ENCODE assay signal across 27 mouse cellular contexts in genomic region chr4:118219487-118219886, GRCm38 (mm10).
"Had no signal": no experiment of that assay in that cellular context is flagged by ENCODE, and none has a peak within 500 bp of the region (broad histone marks: within the 10 kb centered on the region; RNA-seq: fewer than 3 reads in every experiment).

No protein-coding gene starts in this region.

- DNase-seq: gastrocnemius, adult 2 months; gastrocnemius, postnatal 10 days; gastrocnemius, postnatal 36 days; heart, adult 18-20 months; heart, postnatal 10 days; heart, postnatal 4 days; kidney, adult 18-20 months; kidney, adult 8-10 months; kidney, postnatal 10 days; kidney, postnatal 25 days; kidney, postnatal 4 days; liver; liver, embryonic 13.5 days had no signal

- H3K9me3 ChIP-seq: heart, embryonic 10.5 days; heart, embryonic 12.5 days; hindbrain, embryonic 10.5 days; hindbrain, embryonic 12.5 days; limb, embryonic 10.5 days; limb, embryonic 12.5 days; liver, embryonic 13.5 days; liver, embryonic 15.5 days had no signal

- ATAC-seq: hindbrain, embryonic 16.5 days; inflammation-experienced regulatory T-cells, adult 6 months; intestine, embryonic 16.5 days had no signal

- H3K27me3 ChIP-seq: heart, embryonic 12.5 days; hindbrain, embryonic 12.5 days; limb, embryonic 12.5 days; liver, embryonic 13.5 days; liver, embryonic 15.5 days had no signal

- H3K4me2 ChIP-seq: heart, embryonic 12.5 days; hindbrain, embryonic 12.5 days; hindbrain, embryonic 14.5 days; limb, embryonic 12.5 days; liver, embryonic 11.5 days; liver, embryonic 13.5 days; liver, embryonic 15.5 days had no signal

- H3K4me1 ChIP-seq: heart, embryonic 10.5 days; heart, embryonic 12.5 days; hindbrain, embryonic 10.5 days; hindbrain, embryonic 12.5 days; limb, embryonic 10.5 days; limb, embryonic 12.5 days had no signal

- H3K9ac ChIP-seq: heart, embryonic 12.5 days; hindbrain, embryonic 12.5 days; hindbrain, embryonic 14.5 days; limb, embryonic 12.5 days; liver, embryonic 13.5 days; liver, embryonic 15.5 days had no signal

- H3K27ac ChIP-seq: gastrocnemius, adult 2 months; heart, embryonic 10.5 days; hindbrain, embryonic 10.5 days; hindbrain, embryonic 12.5 days; hindbrain, embryonic 14.5 days; layer of hippocampus, adult 2 months; left cerebral cortex, adult 2 months; limb, embryonic 10.5 days; limb, embryonic 12.5 days; liver, embryonic 13.5 days; liver, embryonic 15.5 days had no signal

- H3K4me3 ChIP-seq: gastrocnemius, adult 2 months; heart, embryonic 10.5 days; heart, embryonic 12.5 days; hindbrain, embryonic 10.5 days; hindbrain, embryonic 12.5 days; layer of hippocampus, adult 2 months; left cerebral cortex, adult 2 months; limb, embryonic 10.5 days; limb, embryonic 12.5 days; liver, embryonic 13.5 days; liver, embryonic 15.5 days had no signal
